Mouse (Mus musculus) heart, postnatal 0 days (tissue): ENCODE measurements around the gene Acnat1. TPM values are rescaled to one million over a fixed set of nuclear protein-coding genes. Genes with fewer than 3 reads are reported as not detected.
A peak's percentile ranks its signal among the peaks of the same experiment; 100 is the strongest.

Experiments
- ATAC-seq: fragments of 200-750 bp; cut with Nextera tagmentation; 2 replicates; pipeline ENCODE4 v1.8.0; 2017; ENCODE audit warnings: low read depth, moderate number of reproducible peaks, moderate library complexity; ENCODE audit not compliant: insufficient read depth
- DNase-seq: peaks from one replicate; pipeline ENCODE4 v3.0.0-alpha.2; 2016; ENCODE audit warnings: low spot score
- H3K27ac ChIP-seq: fragments of 300-500 bp; sonication (generic); 2 replicates; pipeline ENCODE4 v1.5.1; 2014; ENCODE audit warnings: low read depth, mild to moderate bottlenecking
- H3K27me3 ChIP-seq: fragments of 300-500 bp; sonication (generic); 2 replicates; pipeline ENCODE4 v1.6.1; 2014; ENCODE audit warnings: low read length, mixed read lengths; ENCODE audit not compliant: control insufficient read depth, insufficient read depth
- H3K36me3 ChIP-seq: fragments of 300-500 bp; sonication (generic); replicated peaks from 2 replicates; pipeline ENCODE4 v1.6.1; 2014; ENCODE audit warnings: low read length, mixed read lengths; ENCODE audit not compliant: control insufficient read depth, insufficient read depth
- H3K4me1 ChIP-seq: fragments of 300-500 bp; sonication (generic); 2 replicates; pipeline ENCODE4 v1.6.1; 2014; ENCODE audit warnings: antibody characterized with exemption; ENCODE audit not compliant: control insufficient read depth, insufficient read depth
- H3K4me2 ChIP-seq: fragments of 300-500 bp; sonication (generic); 2 replicates; pipeline ENCODE4 v1.6.1; 2014; ENCODE audit warnings: low read depth, mild to moderate bottlenecking, low read length, moderate library complexity
- H3K4me3 ChIP-seq: fragments of 300-500 bp; sonication (generic); 2 replicates; pipeline ENCODE4 v1.5.1; 2014; ENCODE audit warnings: low read depth, low read length
- H3K9ac ChIP-seq: fragments of 300-500 bp; sonication (generic); replicated peaks from 2 replicates; pipeline ENCODE4 v1.6.1; 2014; ENCODE audit warnings: low read depth, low read length, mixed read lengths
- H3K9me3 ChIP-seq: fragments of 300-500 bp; sonication (generic); replicated peaks from 2 replicates; pipeline ENCODE4 v1.6.1; 2016; ENCODE audit warnings: low read length; ENCODE audit not compliant: control insufficient read depth
- CTCF ChIP-seq: IDR thresholded peaks from 2 replicates; pipeline ENCODE4 v1.5.1; 2016; ENCODE audit warnings: antibody characterized with exemption, control low read depth, low read depth
- EP300 ChIP-seq: IDR thresholded peaks from 2 replicates; pipeline ENCODE4 v1.6.1; 2016; ENCODE audit warnings: antibody characterized with exemption, low read depth
- WGBS: fragments of 180-500 bp; shearing (Covaris S2); extraction: QIAGEN DNeasy Blood & Tissue Kit; methylation state at CpG from one replicate; pipeline ENCODE4 v1.1.7; 2014; 5-methylcytosine and 5-hydroxymethylcytosine counted together
- polyA plus RNA-seq: library from polyadenylated mRNA; unstranded; fragments of >200 nt; fragmentation: Nextera tagmentation; extraction: Ambion mirVana; gene quantifications from 2 replicates; pipeline ENCODE4 v1.2.1, GENCODE M21; 2015
- total RNA-seq: library from RNA; depleted of rRNA; stranded (reverse); fragments of >200 nt; gene quantifications from 2 replicates; pipeline ENCODE4 v1.2.3, GENCODE M21; 2014; ENCODE audit warnings: low replicate concordance; rRNA removed

The Acnat1 gene
- total RNA-seq, result not detected in 2 replicates
- polyA plus RNA-seq, result not detected in 2 replicates

DNA sequence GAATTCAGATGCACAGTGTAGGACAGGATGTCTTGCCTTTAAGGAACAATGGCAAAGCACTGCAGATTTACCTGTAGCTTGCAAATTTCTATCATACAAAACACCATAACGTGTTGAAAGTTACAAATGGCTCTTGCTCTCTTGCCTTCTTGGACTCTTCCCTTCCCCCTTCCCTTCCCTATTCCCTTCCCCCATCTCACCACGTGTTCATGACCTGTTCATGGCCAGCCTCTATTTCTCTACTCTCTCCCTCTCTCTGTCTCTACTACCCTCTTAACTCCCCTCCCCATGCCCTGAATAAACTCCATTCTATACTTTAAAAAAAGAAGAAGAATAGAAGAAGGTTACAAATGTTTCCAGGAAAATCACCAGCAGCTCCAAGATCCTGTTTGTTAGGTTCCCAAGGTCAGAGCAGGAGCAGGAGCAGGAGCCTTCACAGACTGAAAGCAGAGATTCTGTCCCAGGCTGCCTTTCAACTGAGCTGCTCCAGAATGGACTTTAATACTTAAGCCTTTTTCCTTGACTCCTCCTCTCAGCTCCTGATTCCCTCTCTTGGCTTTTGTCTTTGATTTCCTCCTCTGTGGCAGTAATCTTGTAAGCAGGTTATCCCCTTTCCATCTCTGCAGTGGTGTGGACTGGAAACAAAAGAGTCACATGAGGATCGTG lies at the start of gene Acnat1:
Gene Acnat1, minus strand, starts transcription at position 478 of the 666 bp plus-strand sequence.
- TF ChIP-seq EP300 (no peak), CTCF (no peak)
- Histone ChIP-seq H3K9ac (no peak within 1 kb of the TSS), H3K27ac (no peak within 1 kb of the TSS), H3K4me2 (no peak within 1 kb of the TSS), H3K9me3 (no peaks in the 10 kb centered on the region), H3K4me3 (no peak within 1 kb of the TSS), H3K27me3 (no peaks in the 10 kb centered on the region), H3K4me1 (no peaks in the 10 kb centered on the region), H3K36me3 (no peaks in the 10 kb centered on the region)
- WGBS, result 43% methylated on average over 3 of the region's 3 CpGs
- no peak for DNase-seq
- no peak for ATAC-seq

DNA sequence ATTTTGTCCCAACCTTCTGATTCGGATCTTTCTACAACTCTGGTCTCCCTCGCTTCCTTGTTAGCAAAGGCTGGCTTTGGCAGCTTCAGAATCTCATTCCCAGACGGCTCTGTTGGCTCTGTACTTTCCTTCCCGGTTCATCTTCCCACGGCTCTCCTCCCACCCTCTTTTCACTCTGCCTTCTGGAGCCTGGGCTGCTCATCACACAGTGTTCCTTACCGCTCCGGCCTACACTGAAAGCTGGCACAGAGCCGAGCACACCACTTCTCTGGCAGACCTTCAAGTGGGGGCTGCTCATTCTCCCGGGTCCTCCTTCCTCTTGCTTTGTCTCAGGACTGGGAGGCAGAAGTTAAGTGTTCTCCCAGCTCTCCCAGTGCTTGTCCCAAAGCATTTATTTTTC lies 48.9 kb upstream of the Acnat1 start:
- Histone ChIP-seq H3K27me3 (no peaks in the 10 kb centered on the region), H3K4me2 (peak overlapping the region; percentile 90; the same call in 1 of the 2 replicates), H3K4me3 (no peak overlapping the region), H3K27ac (no peak overlapping the region), H3K9ac (no peak overlapping the region), H3K36me3 (peaks cover 20% of the 10 kb centered on the region), H3K9me3 (no peaks in the 10 kb centered on the region), H3K4me1 (peaks cover 17% of the 10 kb centered on the region)
- TF ChIP-seq EP300 (no peak), CTCF (no peak)
- DNase-seq (no peak), ATAC-seq (no peak)
- 57% methylated on average over 9 of the region's 9 CpGs for WGBS

DNA sequence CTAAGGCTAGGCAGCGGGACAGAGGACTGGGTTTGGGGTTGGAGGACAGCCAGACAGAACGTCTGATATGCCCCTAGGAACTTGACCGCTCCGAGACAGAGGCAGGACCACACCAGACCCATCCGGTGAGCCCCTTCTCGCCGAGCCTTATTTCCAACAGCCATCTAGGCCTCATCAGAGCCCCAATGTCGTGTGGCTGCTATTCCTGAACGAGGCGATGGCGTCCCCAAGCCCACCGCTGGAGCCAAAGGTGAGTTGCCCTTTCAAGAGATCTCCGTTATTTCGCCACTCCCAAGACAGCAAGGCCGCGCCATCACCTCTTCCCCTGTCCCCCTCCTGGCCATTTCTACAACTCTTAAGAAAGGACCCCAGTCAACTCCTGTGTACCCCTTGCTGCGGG lies 47.6 kb upstream of the Acnat1 start:
- H3K27me3 ChIP-seq, result no peaks in the 10 kb centered on the region
- H3K4me2 ChIP-seq, result peak overlapping the region; percentile 90
- WGBS, result under 1% methylated on average over 17 of the region's 17 CpGs
- H3K4me3 ChIP-seq, result peak overlapping the region; percentile 83
- H3K4me1 ChIP-seq, result peaks cover 17% of the 10 kb centered on the region
- H3K27ac ChIP-seq, result peak overlapping the region; percentile 58
- ATAC-seq (peak; percentile 49), DNase-seq (no peak)
- TF ChIP-seq EP300, result no peak
- peak; percentile 19; the same call in 1 of the 2 replicates for TF ChIP-seq CTCF
- H3K9me3 ChIP-seq, result no peaks in the 10 kb centered on the region
- H3K36me3 ChIP-seq, result peaks cover 20% of the 10 kb centered on the region
- peak overlapping the region; percentile 74 for H3K9ac ChIP-seq

DNA sequence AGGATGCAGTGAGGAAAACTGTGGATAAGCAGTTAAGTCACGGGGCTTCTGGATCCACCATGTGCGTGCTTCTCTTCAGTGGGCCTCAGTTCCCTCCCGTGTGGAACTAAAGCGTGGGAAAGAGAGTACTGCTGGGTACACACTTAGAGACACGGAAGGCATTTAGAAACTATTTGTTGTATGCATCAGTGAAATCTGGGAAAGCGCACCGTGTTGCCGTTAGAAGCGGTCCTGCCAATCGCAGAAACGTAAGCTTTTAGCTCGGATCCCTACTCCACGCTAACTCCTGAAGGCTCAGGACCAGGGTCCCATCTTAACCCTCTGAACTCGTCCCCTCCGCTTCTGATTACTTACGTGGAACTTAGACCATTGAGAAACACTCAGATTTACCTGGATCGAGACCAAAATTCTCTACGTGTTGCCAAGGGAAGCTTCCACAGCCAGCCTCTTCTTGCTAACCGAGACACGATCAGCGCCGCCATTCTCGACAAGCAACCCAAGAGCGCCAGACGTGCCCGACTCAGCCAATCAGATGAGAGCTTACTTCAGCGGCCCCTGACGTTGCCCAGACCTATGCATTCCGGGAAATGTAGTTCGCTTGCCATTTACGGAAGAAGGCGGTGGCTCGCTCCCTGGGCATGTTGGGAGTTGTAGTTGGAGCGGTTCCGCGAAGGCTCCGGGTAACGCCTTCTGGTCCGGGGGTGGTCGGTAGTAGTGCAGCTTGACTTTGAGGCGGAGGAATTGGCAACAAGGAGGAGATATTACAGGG lies 47.0 kb upstream of the Acnat1 start, which contains the start of the genes Mrpl50 and Zfp189:
Gene Mrpl50, minus strand, starts transcription at position 522 of the 769 bp plus-strand sequence.
Gene Zfp189, plus strand, starts transcription at position 605 of the 769 bp plus-strand sequence.
- peak within 1 kb of the TSS; percentile 77 for H3K27ac ChIP-seq
- H3K9ac ChIP-seq, result peak within 1 kb of the TSS; percentile 74
- H3K36me3 ChIP-seq, result peaks cover 15% of the 10 kb centered on the region
- DNase-seq, result peak; percentile 98
- TF ChIP-seq CTCF (no peak), EP300 (peak; percentile 13; the same call in 1 of the 2 replicates)
- ATAC-seq, result peak; percentile 99
- peak within 1 kb of the TSS; percentile 83 for H3K4me3 ChIP-seq
- H3K4me2 ChIP-seq, result peak within 1 kb of the TSS; percentile 90
- H3K27me3 ChIP-seq, result no peaks in the 10 kb centered on the region
- WGBS, result under 1% methylated on average over 41 of the region's 41 CpGs
- H3K9me3 ChIP-seq, result no peaks in the 10 kb centered on the region
- H3K4me1 ChIP-seq, result peaks cover 17% of the 10 kb centered on the region

DNA sequence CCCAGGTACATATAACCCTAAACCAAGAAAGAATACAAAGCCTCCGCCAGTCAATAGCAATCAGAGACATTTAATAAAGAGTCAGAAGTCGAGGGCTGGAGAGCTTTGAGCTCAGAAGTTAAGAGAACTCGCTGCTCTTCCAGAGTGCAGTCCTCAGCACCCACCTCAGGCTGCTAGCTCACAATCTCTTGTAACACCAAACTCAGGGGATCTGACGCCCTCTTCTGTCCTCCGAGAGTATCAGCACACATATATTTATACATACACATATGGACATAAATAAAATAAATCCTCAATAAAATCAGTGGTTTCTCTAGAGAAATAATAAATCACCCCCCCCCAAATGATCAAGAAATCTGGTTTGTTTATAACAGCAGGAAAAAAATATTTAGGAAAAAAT lies 45.8 kb upstream of the Acnat1 start:
- Histone ChIP-seq H3K9me3 (no peaks in the 10 kb centered on the region), H3K27ac (no peak overlapping the region), H3K4me1 (peaks cover 17% of the 10 kb centered on the region), H3K4me3 (no peak overlapping the region; the same call in 1 of the 2 replicates), H3K27me3 (no peaks in the 10 kb centered on the region), H3K4me2 (no peak overlapping the region), H3K9ac (no peak overlapping the region), H3K36me3 (peaks cover 13% of the 10 kb centered on the region; the same call in 1 of the 2 replicates)
- 75% methylated on average over 5 of the region's 5 CpGs for WGBS
- ATAC-seq (no peak), DNase-seq (no peak)
- TF ChIP-seq CTCF, result no peak
- no peak for TF ChIP-seq EP300
